ENCODE assay signal across 9 mouse cellular contexts in the genomic region with DNA sequence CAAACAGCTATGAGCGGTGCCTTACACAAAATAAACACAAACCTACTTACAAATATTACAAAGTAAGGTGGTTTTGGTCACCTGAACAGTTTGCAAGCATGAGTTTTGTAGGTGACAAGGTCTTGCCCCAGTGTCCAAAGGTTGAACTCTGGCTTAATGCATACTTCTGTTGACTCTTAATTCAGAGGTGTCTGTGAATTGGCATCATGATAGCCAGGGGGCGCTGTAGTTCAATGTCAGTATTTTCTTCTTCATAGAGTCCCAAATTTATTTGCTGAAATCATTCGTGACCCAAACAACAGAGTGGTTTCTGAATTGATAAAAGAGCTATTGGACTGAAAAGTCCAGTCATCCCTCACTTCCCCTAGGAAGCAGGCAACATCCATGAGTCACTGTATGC. TPM values are rescaled to one million over a fixed set of nuclear protein-coding genes. Genes with fewer than 3 reads are reported as not detected.
DNase-seq lines count a peak whose midpoint lies in the region; TF ChIP-seq lines count a peak whose summit lies in the region.
"Had no signal": no experiment of that assay in that cellular context is flagged by ENCODE, and none has a peak within 500 bp of the region (broad histone marks: within the 10 kb centered on the region; RNA-seq: fewer than 3 reads in every experiment).

No protein-coding gene starts in this region.

- H3K36me3 ChIP-seq in C2C12 (ENCODE audit: control insufficient read depth, insufficient read depth): no peaks in the 10 kb centered on the region
- no peaks in the 10 kb centered on the region for H3K36me3 ChIP-seq in CH12.LX (replicated peaks in 1 of 2; ENCODE audit: control insufficient read depth in 1 of 2, insufficient read depth in 1 of 2, low read length in 1 of 2)
- H3K36me3 ChIP-seq: heart, embryonic 15.5 days; stomach, embryonic 15.5 days had no signal

- no peaks in the 10 kb centered on the region for H3K79me3 ChIP-seq in C2C12 (ENCODE audit: low read depth)

- H3K27ac ChIP-seq in CH12.LX (ENCODE audit: insufficient read depth, low read depth): no peak overlapping the region
- no peak overlapping the region for H3K27ac ChIP-seq in layer of hippocampus, adult 2 months
- H3K27ac ChIP-seq: heart, embryonic 15.5 days; stomach, embryonic 15.5 days had no signal

- no peak overlapping the region for H3ac ChIP-seq in C2C12 (ENCODE audit: control insufficient read depth, insufficient read length, low read depth)

- H3K27me3 ChIP-seq in C2C12 (ENCODE audit: control insufficient read depth, insufficient read depth, insufficient read length) (no peaks in the 10 kb centered on the region), CH12.LX (replicated peaks) (no peaks in the 10 kb centered on the region)
- H3K27me3 ChIP-seq: heart, embryonic 15.5 days; stomach, embryonic 15.5 days had no signal

- H3K9me3 ChIP-seq in CH12.LX (replicated peaks; ENCODE audit: low read length): no peaks in the 10 kb centered on the region
- H3K9me3 ChIP-seq: heart, embryonic 15.5 days; stomach, embryonic 15.5 days had no signal

- no peaks in the 10 kb centered on the region for H3K79me2 ChIP-seq in C2C12 (ENCODE audit: control insufficient read depth, insufficient read depth)
- H3K79me2 ChIP-seq in CH12.LX (replicated peaks; ENCODE audit: control insufficient read depth, extremely low read depth, insufficient read depth, poor library complexity, severe bottlenecking): no peaks in the 10 kb centered on the region

- in situ Hi-C loops in CH12.LX (cut with MboI; ENCODE audit: low pct_ligation_motif_present, low pct_unique_long_range_greater_than_20kb, low sequenced_read_pairs): loop anchor here (5.0 to 10.0 kb wide), 3 partner anchors 101 to 229 kb away; partner anchors contain the start of genes Dnajc12 and Sirt1

- no peak for TF ChIP-seq EP300 in CH12.LX (IDR thresholded peaks at IDR 0.05; ENCODE audit: low read length)

- TF ChIP-seq RAD21 in CH12.LX (IDR thresholded peaks at IDR 0.05; ENCODE audit: low read depth, low read length): peak; percentile 81

- no peak overlapping the region for H3K9ac ChIP-seq in CH12.LX (ENCODE audit: insufficient read depth, low read depth)
- H3K9ac ChIP-seq: heart, embryonic 15.5 days; stomach, embryonic 15.5 days had no signal

- H3K4me3 ChIP-seq in C2C12 (ENCODE audit: insufficient read depth, poor library complexity, severe bottlenecking) (no peak overlapping the region), CH12.LX (replicated peaks in 1 of 3; ENCODE audit: low read depth in 2 of 3, low read length in 2 of 3, poor library complexity in 1 of 3) (no peak overlapping the region)
- no peak overlapping the region for H3K4me3 ChIP-seq in layer of hippocampus, adult 2 months
- H3K4me3 ChIP-seq: heart, embryonic 15.5 days; stomach, embryonic 15.5 days had no signal

- peak; percentile 74 for DNase-seq in CH12.LX (ENCODE audit: extremely low read depth)
- DNase-seq in c-Kit-positive CD71-positive TER-119-negative erythroid progenitor cells, embryonic 14.5 days (ENCODE audit: low read depth): peak; percentile 66
- DNase-seq in frontal cortex, postnatal 25 days (ENCODE audit: low spot score in 2 of 2): peak; percentile 65 to 68
- peak; percentile 59 to 79 for DNase-seq in layer of hippocampus, adult 2 months (ENCODE audit: low spot score in 2 of 2)
- peak; percentile 91 for DNase-seq in lung, postnatal 36 days
- DNase-seq in spleen, adult 12 weeks (ENCODE audit: low spot score): peak; percentile 53

- TF ChIP-seq CTCF in C2C12 (IDR thresholded peaks at IDR 0.05; ENCODE audit: control insufficient read depth, insufficient read depth, insufficient read length): peak; percentile 2
- peak; percentile 65 to 88 for TF ChIP-seq CTCF in CH12.LX (conservative IDR thresholded peaks at IDR 0.05 in 1 of 2, IDR thresholded peaks at IDR 0.05 in 1 of 2; ENCODE audit: low read depth in 2 of 2, low read length in 2 of 2)
- peak; percentile 91 for TF ChIP-seq CTCF in layer of hippocampus, adult 2 months (conservative IDR thresholded peaks at IDR 0.05)

- H3K4me1 ChIP-seq in CH12.LX (ENCODE audit: control insufficient read depth in 1 of 2, insufficient read depth in 2 of 2): peaks cover 3 to 7% of the 10 kb centered on the region in 2 experiments; a peak in 3 of 4 replicates
- H3K4me1 ChIP-seq: stomach, embryonic 15.5 days had no signal

- no peak overlapping the region for H3K4me2 ChIP-seq in CH12.LX (ENCODE audit: insufficient read depth, low read depth, poor library complexity, severe bottlenecking)
- H3K4me2 ChIP-seq: heart, embryonic 15.5 days; stomach, embryonic 15.5 days had no signal

- TF ChIP-seq POLR2A in CH12.LX (IDR thresholded peaks at IDR 0.05; ENCODE audit: low read depth, low read length): no peak

- dilution Hi-C loops in CH12.LX (cut with MboI; ENCODE audit: extremely low pct_ligation_motif_present, extremely low pct_unique_long_range_greater_than_20kb, low sequenced_read_pairs): no loop called here

TF ChIP-seq in C2C12, 6 proteins besides CTCF, POLR2A, EP300 and RAD21:
- TF ChIP-seq MYOD1 (IDR thresholded peaks at IDR 0.05; ENCODE audit: control insufficient read depth, insufficient read length, low read depth) (no peak), MYOG (IDR thresholded peaks at IDR 0.05; ENCODE audit: control insufficient read depth, extremely low read depth, insufficient read length) (no peak), MAX (IDR thresholded peaks at IDR 0.05) (no peak), USF1 (IDR thresholded peaks at IDR 0.05; ENCODE audit: low read depth) (no peak), CEBPB (IDR thresholded peaks at IDR 0.05; ENCODE audit: low read depth) (no peak), FOSL1 (IDR thresholded peaks at IDR 0.05; ENCODE audit: insufficient read depth, low read length, poor library complexity, severe bottlenecking) (no peak)

TF ChIP-seq in CH12.LX, 34 proteins besides CTCF, POLR2A, EP300 and RAD21:
- TF ChIP-seq SMC3 (IDR thresholded peaks at IDR 0.05; ENCODE audit: low read depth, low read length) (peak; percentile 92), MEF2A (IDR thresholded peaks at IDR 0.05; ENCODE audit: borderline replicate concordance, low read depth, low read length) (no peak), CHD2 (IDR thresholded peaks at IDR 0.05; ENCODE audit: low read length) (no peak), JUN (IDR thresholded peaks at IDR 0.05; ENCODE audit: insufficient read depth, low read depth, low read length) (no peak), RCOR1 (conservative IDR thresholded peaks at IDR 0.05; ENCODE audit: low read depth, low read length) (no peak), NRF1 (IDR thresholded peaks at IDR 0.05; ENCODE audit: low read depth, low read length) (no peak), HCFC1 (IDR thresholded peaks at IDR 0.05; ENCODE audit: low read depth, low read length) (no peak), ZC3H11A (IDR thresholded peaks at IDR 0.05; ENCODE audit: low read depth, low read length) (peak; percentile 72), ZKSCAN1 (IDR thresholded peaks at IDR 0.05; ENCODE audit: borderline replicate concordance, low read depth, low read length) (no peak)

RNA-seq across cellular contexts. Expression of gene Mypn, which starts 50.2 kb away (rescaled TPM):
- 0.01 TPM for polyA plus RNA-seq in C2C12 (2012; fragmentation: generic; extraction: Trizol)
- total RNA-seq in CH12.LX (2012; rRNA removed): 0.08 and 0.17 TPM in 2 replicates
- 0.39 and 0.47 TPM in 2 replicates for total RNA-seq in CH12.LX (2014; rRNA removed)
- polyA plus RNA-seq in CH12.LX (2012; ENCODE audit: insufficient read length, low read depth): 0.46 and 0.81 TPM in 2 replicates
- total RNA-seq in layer of hippocampus, adult 2 months (2021): 1 to 10 TPM; 1.5 to 1.6 TPM

RNA-seq across cellular contexts. Expression of gene Atoh7, which starts 54.1 kb away (rescaled TPM):
- polyA plus RNA-seq in C2C12 (2012; fragmentation: generic; extraction: Trizol) (not detected), CH12.LX (2012; ENCODE audit: insufficient read length, low read depth) (not detected in 2 replicates)
- total RNA-seq in CH12.LX (2012; rRNA removed) (not detected in 2 replicates), CH12.LX (2014; rRNA removed) (not detected in 2 replicates)
- total RNA-seq in layer of hippocampus, adult 2 months (2021): 1 to 10 TPM; 1.7 to 2.0 TPM
- polyA plus RNA-seq: heart, embryonic 15.5 days had no signal

Comparison
In these comparisons a context has a peak if more than half of its experiments do, and no peak if none do; other contexts are left out.
1. CTCF ChIP-seq: peak in every context shown above with its lines; median percentile 91 in layer of hippocampus, adult 2 months; 76 in CH12.LX; 2 in C2C12.